Mouse (Mus musculus) pancreas, adult 10 weeks (tissue): Measurements from ENCODE around the gene Olfr721-ps1. TPM values are rescaled to one million over a fixed set of nuclear protein-coding genes. Genes with fewer than 3 reads are reported as not detected.

Source experiments
- polyA plus RNA-seq: library from polyadenylated mRNA; stranded (reverse); fragments of 350-450 nt; fragmentation: Illumina TruSeq; extraction: RNeasy Lipid Tissue Mini Kit (QIAGEN cat#74804); gene quantifications from one replicate; pipeline ENCODE4 v1.2.3, GENCODE M21; 2015; ENCODE audit warnings: low read depth, low replicate concordance; ENCODE audit not compliant: insufficient read depth

The Olfr721-ps1 gene
- polyA plus RNA-seq = not detected

DNA sequence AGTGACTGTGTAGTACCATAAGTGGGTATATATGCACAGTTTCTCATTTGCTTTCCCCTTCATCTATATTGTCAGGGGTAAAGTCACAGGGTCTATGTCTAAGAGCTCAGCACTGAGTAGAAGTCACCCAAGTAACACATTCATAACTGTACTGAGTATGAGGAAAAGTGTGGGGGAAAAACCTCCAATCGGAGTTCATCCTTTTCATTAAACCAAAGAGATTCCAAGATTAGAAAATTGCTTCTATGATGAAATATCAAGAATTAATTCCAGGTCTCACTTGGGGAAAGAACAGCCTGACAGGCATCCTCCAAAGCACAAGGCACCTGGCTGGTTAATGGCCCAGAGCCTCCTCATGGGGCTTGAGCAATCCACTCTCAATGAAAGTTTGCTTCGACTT lies at the start of gene Olfr721-ps1:
Olfr721-ps1 (plus strand) TSS at position 301 of the 400 bp plus-strand sequence.

Other genes starting within 250 kb of the Olfr721-ps1 start
- gene Olfr720, start 214.5 kb upstream of the Olfr721-ps1 start, polyA plus RNA-seq = not detected
- not detected for gene Olfr31, start 78.5 kb upstream of the Olfr721-ps1 start, polyA plus RNA-seq
- gene Il3ra, start 55.0 kb upstream of the Olfr721-ps1 start, polyA plus RNA-seq = 2.8 TPM